ENCODE assay signal across 9 mouse cellular contexts in genomic region chr8:94985023-94985422, GRCm38 (mm10). TPM values are rescaled to one million over a fixed set of nuclear protein-coding genes. Genes with fewer than 3 reads are reported as not detected.
A peak's percentile ranks its signal among the peaks of the same experiment; 100 is the strongest.
DNase-seq lines count a peak whose midpoint lies in the region; ATAC-seq lines count a peak whose summit lies in the region.
"Had no signal": no experiment of that assay in that cellular context is flagged by ENCODE, and none has a peak within 500 bp of the region (broad histone marks: within the 10 kb centered on the region; RNA-seq: fewer than 3 reads in every experiment).

No protein-coding gene starts in this region.

- peaks cover 17% of the 10 kb centered on the region for H3K4me1 ChIP-seq in embryonic facial prominence, embryonic 12.5 days
- H3K4me1 ChIP-seq in liver, embryonic 11.5 days (replicated peaks; ENCODE audit: control insufficient read depth, insufficient read depth, low read length), result peaks cover 66% of the 10 kb centered on the region

- peak overlapping the region; percentile 5; the same call in 1 of the 2 replicates for H3K4me3 ChIP-seq in embryonic facial prominence, embryonic 12.5 days
- peak overlapping the region; percentile 61 for H3K4me3 ChIP-seq in liver, embryonic 11.5 days (ENCODE audit: low read depth, low read length)

- 89% methylated on average over 6 of the region's 6 CpGs for WGBS in embryonic facial prominence, embryonic 12.5 days
- 37% methylated on average over 6 of the region's 6 CpGs for WGBS in liver, embryonic 11.5 days

- ATAC-seq in embryonic facial prominence, embryonic 12.5 days (ENCODE audit: insufficient number of reproducible peaks, insufficient read depth, low FRiP score, low TSS enrichment), result no peak
- ATAC-seq in liver, embryonic 11.5 days (replicated peaks; ENCODE audit: low FRiP score), result peak; percentile 82

- no peaks in the 10 kb centered on the region for H3K36me3 ChIP-seq in embryonic facial prominence, embryonic 12.5 days
- H3K36me3 ChIP-seq in liver, embryonic 11.5 days (ENCODE audit: control insufficient read depth, insufficient read depth, low read length), result no peaks in the 10 kb centered on the region
- no peaks in the 10 kb centered on the region for H3K36me3 ChIP-seq in splenic B cell, adult 2 months (ENCODE audit: control insufficient read depth, insufficient read depth, low read length, poor library complexity, severe bottlenecking)

- H3K9me3 ChIP-seq in embryonic facial prominence, embryonic 12.5 days, result no peaks in the 10 kb centered on the region
- H3K9me3 ChIP-seq in liver, embryonic 11.5 days (ENCODE audit: control insufficient read depth, low read length), result no peaks in the 10 kb centered on the region

- H3K9ac ChIP-seq in embryonic facial prominence, embryonic 12.5 days, result no peak overlapping the region
- peak overlapping the region; percentile 78 for H3K9ac ChIP-seq in liver, embryonic 11.5 days (ENCODE audit: low read depth, low read length)

- no peak overlapping the region for H3K27ac ChIP-seq in embryonic facial prominence, embryonic 12.5 days
- peak overlapping the region; percentile 93 for H3K27ac ChIP-seq in liver, embryonic 11.5 days (ENCODE audit: low read depth, low read length)

- no peak overlapping the region for H3K4me2 ChIP-seq in embryonic facial prominence, embryonic 12.5 days (replicated peaks)
- peak overlapping the region; percentile 90 for H3K4me2 ChIP-seq in liver, embryonic 11.5 days

- peak; percentile 55 for DNase-seq in kidney, adult 18-20 months
- no peak for DNase-seq in kidney, adult 11 months
- DNase-seq in liver, embryonic 11.5 days (ENCODE audit: low spot score), result peak; percentile 68
- peak; percentile 59 for DNase-seq in splenic B cell, adult 2 months (ENCODE audit: low read depth, low spot score)
- DNase-seq in right cerebral cortex, postnatal 4 days, result no peak
- DNase-seq in cerebellum, adult 8-10 months, result no peak
- DNase-seq in yolk sac, embryonic 10.5 days (ENCODE audit: low spot score), result no peak

- H3K27me3 ChIP-seq in embryonic facial prominence, embryonic 12.5 days, result no peaks in the 10 kb centered on the region
- no peaks in the 10 kb centered on the region for H3K27me3 ChIP-seq in liver, embryonic 11.5 days (replicated peaks; ENCODE audit: control insufficient read depth, insufficient read depth, low read length)
- no peaks in the 10 kb centered on the region for H3K27me3 ChIP-seq in splenic B cell, adult 2 months (ENCODE audit: control insufficient read depth, insufficient read depth, low read length, poor library complexity, severe bottlenecking)
- H3K27me3 ChIP-seq: Patski had no signal

RNA-seq across cellular contexts. Expression of gene Adgrg1, which starts 10.5 kb away (rescaled TPM):
- 22.3 and 28.2 TPM in 2 replicates for polyA plus RNA-seq in embryonic facial prominence, embryonic 12.5 days (2016; fragmentation: Nextera tagmentation; extraction: Ambion mirVana)
- polyA plus RNA-seq in liver, embryonic 11.5 days (2014; fragmentation: Nextera tagmentation; extraction: Ambion mirVana), result 125 and 137 TPM in 2 replicates

RNA-seq across cellular contexts. Expression of gene Adgrg3, which starts 32.5 kb away (rescaled TPM):
- polyA plus RNA-seq in embryonic facial prominence, embryonic 12.5 days (2016; fragmentation: Nextera tagmentation; extraction: Ambion mirVana), result 2.9 and 3.9 TPM in 2 replicates
- 11.8 and 11.9 TPM in 2 replicates for polyA plus RNA-seq in liver, embryonic 11.5 days (2014; fragmentation: Nextera tagmentation; extraction: Ambion mirVana)

Comparison
In these comparisons a context has a peak if more than half of its experiments do, and no peak if none do; other contexts are left out.
1. DNase-seq: peak in kidney, adult 18-20 months (single experiment), liver, embryonic 11.5 days (single experiment) and splenic B cell, adult 2 months (single experiment); none in kidney, adult 11 months (single experiment), right cerebral cortex, postnatal 4 days (single experiment), cerebellum, adult 8-10 months (single experiment) and yolk sac, embryonic 10.5 days (single experiment).